Mouse (Mus musculus): ENCODE data around the gene Zer1. TPM values are rescaled to one million over a fixed set of nuclear protein-coding genes. Genes with fewer than 3 reads are reported as not detected.
"Not testable (repeated sequence)": the region's sequence is repeated elsewhere in the genome, so short reads cannot be mapped to it uniquely, and the experiment has no call there.

The Zer1 gene
- 13.2 and 16.0 TPM in 2 replicates for polyA plus RNA-seq (2014; fragmentation: Nextera tagmentation; extraction: Ambion mirVana)

DNA sequence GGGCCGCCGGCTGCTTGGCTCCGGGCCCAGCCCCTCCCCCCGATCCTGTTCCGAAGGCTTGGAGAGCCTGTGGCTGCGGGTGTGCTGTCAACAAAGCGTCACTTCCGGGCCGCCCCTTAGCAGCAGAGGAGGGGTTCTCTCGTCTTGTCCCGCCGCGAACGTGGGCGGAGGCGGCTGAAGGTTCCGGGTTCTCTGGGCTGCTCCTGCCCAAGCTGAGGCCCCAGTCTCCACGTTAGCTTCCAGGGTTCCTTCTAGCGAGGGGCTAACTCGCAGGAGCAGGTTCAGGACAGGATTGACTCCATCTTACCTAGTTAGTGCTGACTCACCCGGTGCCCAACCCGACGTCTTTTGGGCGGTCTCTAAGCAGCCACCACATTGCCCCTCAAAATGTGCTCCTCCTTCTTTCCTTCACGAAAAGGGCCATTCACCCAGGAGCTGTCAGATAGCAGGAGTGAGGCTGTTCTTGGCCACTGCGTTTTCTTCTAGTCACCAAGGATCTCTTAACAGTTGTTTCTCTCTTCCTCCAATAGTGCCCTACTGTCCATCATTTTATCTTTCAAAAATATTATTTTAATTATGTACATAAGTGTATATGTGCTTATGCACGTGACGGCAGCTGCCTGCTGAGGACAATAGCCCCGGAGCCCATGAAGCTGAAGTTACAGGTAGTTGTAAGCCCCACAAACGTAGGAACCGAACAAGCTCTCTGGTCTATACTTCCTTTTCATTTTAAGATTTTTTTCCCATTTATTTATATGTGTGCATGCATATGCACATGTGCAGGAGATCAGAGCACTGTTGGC, at the start of gene Zer1:
Gene Zer1, minus strand, starts transcription at position 114 of the 803 bp plus-strand sequence.
- Histone ChIP-seq H3K27ac (peak within 1 kb of the TSS; percentile 83), H3K4me1 (replicated peaks; ENCODE audit: control insufficient read depth, insufficient read depth, low read length) (peaks cover 23% of the 10 kb centered on the region), H3K4me2 (replicated peaks) (peak within 1 kb of the TSS; percentile 58), H3K36me3 (replicated peaks; ENCODE audit: control insufficient read depth, insufficient read depth) (peaks cover 9% of the 10 kb centered on the region; the same call in 1 of the 2 replicates), H3K9me3 (ENCODE audit: control insufficient read depth, low read length) (no peaks in the 10 kb centered on the region), H3K27me3 (ENCODE audit: control insufficient read depth, insufficient read depth, low read length) (no peaks in the 10 kb centered on the region), H3K9ac (peak within 1 kb of the TSS; percentile 78), H3K4me3 (replicated peaks; ENCODE audit: low read length) (peak within 1 kb of the TSS; percentile 57)
- 8% methylated on average over 31 of the region's 31 CpGs for WGBS
- peak; percentile 90 for DNase-seq (ENCODE audit: low spot score)
- ATAC-seq (ENCODE audit: low FRiP score): peak; percentile 96

- DNase-seq (ENCODE audit: low spot score) (no peak), ATAC-seq (ENCODE audit: low FRiP score) (no peak)
- H3K27ac ChIP-seq: no peak overlapping the region
- H3K27me3 ChIP-seq (ENCODE audit: control insufficient read depth, insufficient read depth, low read length): no peaks in the 10 kb centered on the region
- H3K4me2 ChIP-seq (replicated peaks): no peak overlapping the region
- no peak overlapping the region for H3K9ac ChIP-seq
- H3K36me3 ChIP-seq (replicated peaks; ENCODE audit: control insufficient read depth, insufficient read depth): peaks cover 39% of the 10 kb centered on the region
- 97% methylated on average over 20 of the region's 20 CpGs for WGBS
- H3K4me3 ChIP-seq (replicated peaks; ENCODE audit: low read length): no peak overlapping the region
- H3K9me3 ChIP-seq (ENCODE audit: control insufficient read depth, low read length): no peaks in the 10 kb centered on the region
- peaks cover 21% of the 10 kb centered on the region for H3K4me1 ChIP-seq (replicated peaks; ENCODE audit: control insufficient read depth, insufficient read depth, low read length)
Observed at GRCm38 (mm10) chr2:30173541-30174240, 49.3 kb upstream of the Zer1 start.

GRCm38 (mm10) chr2:30171997-30172382, 47.6 kb upstream of the Zer1 start:
- Histone ChIP-seq H3K9ac (peak overlapping the region; percentile 86), H3K27ac (peak overlapping the region; percentile 94), H3K36me3 (replicated peaks; ENCODE audit: control insufficient read depth, insufficient read depth) (peaks cover 39% of the 10 kb centered on the region), H3K27me3 (ENCODE audit: control insufficient read depth, insufficient read depth, low read length) (no peaks in the 10 kb centered on the region), H3K4me2 (replicated peaks) (peak overlapping the region; percentile 93), H3K4me1 (replicated peaks; ENCODE audit: control insufficient read depth, insufficient read depth, low read length) (peaks cover 13% of the 10 kb centered on the region), H3K4me3 (replicated peaks; ENCODE audit: low read length) (peak overlapping the region; percentile 63), H3K9me3 (ENCODE audit: control insufficient read depth, low read length) (peaks cover under 1% of the 10 kb centered on the region; the same call in 1 of the 2 replicates)
- peak; percentile 32 for ATAC-seq (ENCODE audit: low FRiP score)
- WGBS: under 1% methylated on average over 19 of the region's 19 CpGs
- DNase-seq (ENCODE audit: low spot score): no peak

- WGBS: under 1% methylated on average over 74 of the region's 75 CpGs
- peak within 1 kb of the TSS; percentile 86 for H3K9ac ChIP-seq
- peak; percentile 88 for DNase-seq (ENCODE audit: low spot score)
Observed at GRCm38 (mm10) chr2:30171371-30171996, 47.1 kb upstream of the Zer1 start, which contains the start of gene Endog. Endog (plus strand) TSS chr2:30171493.

DNA sequence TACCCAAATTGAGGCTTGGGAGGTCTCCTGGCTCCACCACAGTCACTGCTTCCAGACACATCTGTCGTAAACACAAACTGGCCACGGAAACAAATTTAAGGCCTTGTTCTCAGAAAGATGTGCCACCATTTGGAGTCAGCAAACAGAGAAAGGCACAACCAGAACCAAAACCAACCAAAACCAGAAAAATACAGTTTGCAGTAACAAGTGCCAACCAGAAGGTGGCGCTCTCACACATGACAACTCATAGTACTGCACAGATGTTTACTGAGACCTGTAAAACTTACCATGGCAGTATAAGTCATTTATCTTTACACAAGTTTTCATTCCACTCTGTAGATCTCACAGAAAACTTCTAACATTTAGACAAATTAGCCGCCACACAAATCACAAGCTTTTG, 42.3 kb upstream of the Zer1 start:
- no peaks in the 10 kb centered on the region for H3K4me1 ChIP-seq (replicated peaks; ENCODE audit: control insufficient read depth, insufficient read depth, low read length)

More at GRCm38 (mm10) chr2:30171371-30171996, 47.1 kb upstream of the Zer1 start, which contains the start of gene Endog:
- Histone ChIP-seq H3K27ac (peak within 1 kb of the TSS; percentile 94), H3K36me3 (replicated peaks; ENCODE audit: control insufficient read depth, insufficient read depth) (peaks cover 38% of the 10 kb centered on the region), H3K4me1 (replicated peaks; ENCODE audit: control insufficient read depth, insufficient read depth, low read length) (peaks cover 10% of the 10 kb centered on the region), H3K4me3 (replicated peaks; ENCODE audit: low read length) (peak within 1 kb of the TSS; percentile 63), H3K9me3 (ENCODE audit: control insufficient read depth, low read length) (peaks cover 6% of the 10 kb centered on the region), H3K27me3 (ENCODE audit: control insufficient read depth, insufficient read depth, low read length) (no peaks in the 10 kb centered on the region), H3K4me2 (replicated peaks) (peak within 1 kb of the TSS; percentile 93)
- ATAC-seq (ENCODE audit: low FRiP score): peak; percentile 96

DNA sequence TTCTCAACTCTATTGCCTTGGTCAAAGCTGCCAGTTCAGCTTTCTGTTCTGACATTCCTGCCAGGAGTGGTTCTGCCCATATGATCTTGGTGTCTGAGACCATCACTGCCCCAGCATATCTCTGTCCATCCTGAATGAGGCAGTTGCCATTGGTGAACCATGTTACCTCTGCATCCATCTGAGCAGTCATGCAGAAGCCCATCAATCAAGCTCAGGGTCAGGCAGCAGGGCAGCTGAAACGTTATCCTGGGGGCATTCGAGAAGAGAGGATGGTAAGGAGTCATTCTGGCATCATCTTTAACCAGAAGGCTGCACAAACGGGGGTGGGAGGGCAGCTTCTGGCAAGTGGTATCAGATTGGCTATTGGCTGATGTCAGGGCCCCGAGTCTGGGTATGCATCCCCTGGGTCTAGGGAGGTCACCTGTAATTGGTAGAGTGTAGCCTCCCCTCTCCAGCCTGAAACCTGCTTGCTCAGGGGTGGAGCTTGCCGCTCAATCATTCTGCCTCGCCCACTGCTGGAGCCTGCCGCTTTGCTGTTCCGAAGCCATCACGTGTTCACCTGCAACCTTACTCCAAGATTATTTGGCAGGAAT, 40.1 kb upstream of the Zer1 start:
- H3K9ac ChIP-seq: no peak overlapping the region
- ATAC-seq (ENCODE audit: low FRiP score) (no peak), DNase-seq (ENCODE audit: low spot score) (no peak)
- peaks cover 8% of the 10 kb centered on the region for H3K9me3 ChIP-seq (ENCODE audit: control insufficient read depth, low read length)
- H3K4me2 ChIP-seq (replicated peaks): no peak overlapping the region
- H3K27me3 ChIP-seq (ENCODE audit: control insufficient read depth, insufficient read depth, low read length): no peaks in the 10 kb centered on the region
- no peaks in the 10 kb centered on the region for H3K36me3 ChIP-seq (replicated peaks; ENCODE audit: control insufficient read depth, insufficient read depth)
- no peaks in the 10 kb centered on the region for H3K4me1 ChIP-seq (replicated peaks; ENCODE audit: control insufficient read depth, insufficient read depth, low read length)
- no peak overlapping the region for H3K27ac ChIP-seq
- WGBS: 62% methylated on average over 9 of the region's 9 CpGs
- H3K4me3 ChIP-seq (replicated peaks; ENCODE audit: low read length): no peak overlapping the region

More for the DNA sequence above, 42.3 kb upstream of the Zer1 start:
- Histone ChIP-seq H3K27me3 (ENCODE audit: control insufficient read depth, insufficient read depth, low read length) (no peaks in the 10 kb centered on the region), H3K36me3 (replicated peaks; ENCODE audit: control insufficient read depth, insufficient read depth) (no peaks in the 10 kb centered on the region), H3K4me2 (replicated peaks) (no peak overlapping the region), H3K4me3 (replicated peaks; ENCODE audit: low read length) (no peak overlapping the region), H3K27ac (no peak overlapping the region), H3K9ac (no peak overlapping the region), H3K9me3 (ENCODE audit: control insufficient read depth, low read length) (peaks cover 8% of the 10 kb centered on the region)
- DNase-seq (ENCODE audit: low spot score) (no peak), ATAC-seq (ENCODE audit: low FRiP score) (no peak)
- 60% methylated on average over 4 of the region's 4 CpGs for WGBS

DNA sequence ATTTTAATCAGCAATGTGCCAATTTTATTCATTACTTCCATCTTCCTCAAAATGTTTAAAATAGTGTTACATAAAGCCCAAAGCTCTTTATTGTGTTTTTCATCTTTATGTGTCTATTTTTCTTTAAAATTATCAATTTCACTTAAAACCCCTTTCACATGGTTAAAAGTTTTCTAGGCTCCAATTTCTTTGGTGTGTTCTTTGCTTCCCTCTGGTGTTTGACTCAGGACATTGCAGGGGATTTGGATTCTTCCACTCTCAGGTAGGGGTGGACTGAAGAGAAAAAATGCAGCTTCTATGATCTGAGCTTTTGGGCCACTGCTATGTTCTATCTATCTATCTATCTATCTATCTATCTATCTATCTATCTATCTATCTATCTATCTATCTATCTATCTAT, 37.4 kb upstream of the Zer1 start:
- no peak overlapping the region for H3K27ac ChIP-seq
- ATAC-seq (ENCODE audit: low FRiP score) (no peak), DNase-seq (ENCODE audit: low spot score) (peak; percentile 89)
- H3K36me3 ChIP-seq (replicated peaks; ENCODE audit: control insufficient read depth, insufficient read depth): no peaks in the 10 kb centered on the region
- no peak overlapping the region for H3K9ac ChIP-seq
- H3K4me2 ChIP-seq (replicated peaks): no peak overlapping the region
- no peaks in the 10 kb centered on the region for H3K4me1 ChIP-seq (replicated peaks; ENCODE audit: control insufficient read depth, insufficient read depth, low read length)
- H3K9me3 ChIP-seq (ENCODE audit: control insufficient read depth, low read length): peaks cover 6% of the 10 kb centered on the region
- H3K4me3 ChIP-seq (replicated peaks; ENCODE audit: low read length): no peak overlapping the region
- H3K27me3 ChIP-seq (ENCODE audit: control insufficient read depth, insufficient read depth, low read length): no peaks in the 10 kb centered on the region

DNA sequence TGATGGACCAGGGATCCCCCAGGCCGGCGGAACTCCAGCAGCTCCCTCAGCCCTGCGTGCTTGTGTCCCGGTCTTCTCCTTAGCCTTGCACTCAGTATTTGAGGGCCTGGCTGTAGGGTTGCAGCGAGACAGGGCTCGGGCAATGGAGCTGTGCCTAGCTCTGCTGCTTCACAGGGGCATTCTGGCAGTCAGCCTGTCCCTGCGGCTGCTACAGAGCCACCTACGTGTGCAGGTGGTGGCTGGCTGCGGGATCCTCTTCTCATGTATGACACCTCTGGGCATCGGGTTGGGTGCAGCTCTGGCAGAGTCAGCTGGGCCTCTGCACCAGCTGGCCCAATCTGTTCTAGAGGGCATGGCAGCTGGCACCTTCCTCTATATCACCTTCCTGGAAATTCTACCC, 35.5 kb upstream of the Zer1 start:
- whole genome bisulfite sequencing: 70% methylated on average over 7 of the region's 10 CpGs
- H3K9me3 ChIP-seq (ENCODE audit: control insufficient read depth, low read length); H3K4me3 ChIP-seq (replicated peaks; ENCODE audit: low read length); H3K36me3 ChIP-seq (replicated peaks; ENCODE audit: control insufficient read depth, insufficient read depth); ATAC-seq (ENCODE audit: low FRiP score); H3K27me3 ChIP-seq (ENCODE audit: control insufficient read depth, insufficient read depth, low read length); H3K27ac ChIP-seq; H3K9ac ChIP-seq; DNase-seq (ENCODE audit: low spot score); H3K4me2 ChIP-seq (replicated peaks); H3K4me1 ChIP-seq (replicated peaks; ENCODE audit: control insufficient read depth, insufficient read depth, low read length): not testable (repeated sequence)

DNA sequence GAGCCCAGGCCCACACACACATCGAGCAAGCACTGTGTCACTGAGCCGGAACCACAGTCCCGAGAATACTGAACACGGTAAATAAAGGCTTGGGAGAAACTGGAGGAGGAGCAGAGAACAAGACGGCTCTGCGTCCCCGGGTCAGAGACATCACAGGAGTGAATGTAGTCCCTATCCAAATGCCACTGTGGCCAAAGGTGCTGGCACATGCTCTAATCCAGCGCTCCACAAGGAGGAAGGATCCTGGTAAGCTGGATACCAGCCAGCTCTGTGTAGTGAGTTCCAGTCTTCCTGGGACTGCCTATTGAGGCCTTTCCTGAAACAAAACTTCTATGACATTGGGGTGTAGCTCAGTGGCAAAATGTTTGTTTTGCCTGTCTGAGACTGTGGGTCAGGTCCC, 28.2 kb upstream of the Zer1 start:
- no peaks in the 10 kb centered on the region for H3K4me1 ChIP-seq (replicated peaks; ENCODE audit: control insufficient read depth, insufficient read depth, low read length)
- H3K27me3 ChIP-seq (ENCODE audit: control insufficient read depth, insufficient read depth, low read length): no peaks in the 10 kb centered on the region
- WGBS: 81% methylated on average over 8 of the region's 8 CpGs
- H3K9ac ChIP-seq: no peak overlapping the region
- DNase-seq (ENCODE audit: low spot score) (no peak), ATAC-seq (ENCODE audit: low FRiP score) (no peak)
- H3K27ac ChIP-seq: no peak overlapping the region
- H3K4me3 ChIP-seq (replicated peaks; ENCODE audit: low read length): no peak overlapping the region
- H3K4me2 ChIP-seq (replicated peaks): no peak overlapping the region
- H3K9me3 ChIP-seq (ENCODE audit: control insufficient read depth, low read length): no peaks in the 10 kb centered on the region
- H3K36me3 ChIP-seq (replicated peaks; ENCODE audit: control insufficient read depth, insufficient read depth): peaks cover 49% of the 10 kb centered on the region
